Comparison of ENCODE assay signal across 26 mouse cellular contexts in genomic region chr8:11336346-11336745, GRCm38 (mm10). TPM values are rescaled to one million over a fixed set of nuclear protein-coding genes. Genes with fewer than 3 reads are reported as not detected.
DNase-seq lines count a peak whose midpoint lies in the region; TF ChIP-seq lines count a peak whose summit lies in the region.
"Had no signal": no experiment of that assay in that cellular context is flagged by ENCODE, and none has a peak within 500 bp of the region (broad histone marks: within the 10 kb centered on the region; RNA-seq: fewer than 3 reads in every experiment).

No protein-coding gene starts in this region.

- H3K27me3 ChIP-seq in heart, embryonic 10.5 days (ENCODE audit: insufficient read depth, poor library complexity, severe bottlenecking): no peaks in the 10 kb centered on the region
- H3K27me3 ChIP-seq: heart, embryonic 13.5 days; liver, embryonic 15.5 days; midbrain, embryonic 15.5 days; neural tube, embryonic 15.5 days had no signal

- H3K9me3 ChIP-seq in heart, embryonic 10.5 days: no peaks in the 10 kb centered on the region
- H3K9me3 ChIP-seq: heart, embryonic 13.5 days; limb, embryonic 10.5 days; liver, embryonic 15.5 days; midbrain, embryonic 15.5 days; neural tube, embryonic 15.5 days had no signal

- no peak for TF ChIP-seq CTCF in brain, embryonic 14.5 days (IDR thresholded peaks at IDR 0.05; ENCODE audit: borderline replicate concordance, extremely low read depth, insufficient read depth, insufficient read length)

- TF ChIP-seq POLR2A in brain, embryonic 14.5 days (IDR thresholded peaks at IDR 0.05; ENCODE audit: borderline replicate concordance, extremely low read depth, insufficient read depth, insufficient read length, poor library complexity, severe bottlenecking): no peak

- DNase-seq in cerebellum, postnatal 10 days: peak; percentile 68 to 78
- DNase-seq in cerebellum, adult 9-10 months: no peak
- DNase-seq in heart, embryonic 10.5 days (ENCODE audit: low spot score): no peak
- DNase-seq in heart, adult 9 months (ENCODE audit: low spot score in 2 of 2): no peak
- DNase-seq in left cerebral cortex, postnatal 4 days: peak; percentile 64
- DNase-seq in left cerebral cortex, postnatal 14 days (ENCODE audit: low spot score in 2 of 2): no peak
- peak; percentile 48 for DNase-seq in brain, embryonic 14.5 days (ENCODE audit: low read depth)
- DNase-seq: adrenal gland, adult 8-10 months; cerebellum, adult 18-20 months; kidney, adult 8-10 months; kidney, postnatal 10 days; liver; lung, postnatal 4 days; right cerebral cortex, postnatal 14 days; spleen, adult 18-20 months; thymus, adult 18-20 months; thymus, postnatal 36 days had no signal

- peaks cover 89% of the 10 kb centered on the region for H3K4me1 ChIP-seq in heart, embryonic 10.5 days

- H3K27ac ChIP-seq in heart, embryonic 10.5 days: peak overlapping the region; percentile 36; the same call in 1 of the 2 replicates
- H3K27ac ChIP-seq: heart, embryonic 13.5 days; left cerebral cortex, adult 2 months; limb, embryonic 10.5 days; liver, embryonic 15.5 days; midbrain, embryonic 15.5 days; neural tube, embryonic 15.5 days had no signal

- H3K36me3 ChIP-seq in heart, embryonic 10.5 days: no peaks in the 10 kb centered on the region
- H3K36me3 ChIP-seq: heart, embryonic 13.5 days; limb, embryonic 10.5 days; liver, embryonic 15.5 days; midbrain, embryonic 15.5 days; neural tube, embryonic 15.5 days had no signal

- H3K4me3 ChIP-seq in heart, embryonic 10.5 days: no peak overlapping the region
- H3K4me3 ChIP-seq: heart, embryonic 13.5 days; left cerebral cortex, adult 2 months; limb, embryonic 10.5 days; liver, embryonic 15.5 days; midbrain, embryonic 15.5 days; myocyte; neural tube, embryonic 15.5 days had no signal

- 92% methylated on average over 5 of the region's 5 CpGs for WGBS in heart, embryonic 10.5 days

- intact Hi-C loops in left cerebral cortex, postnatal 4 days (cut with DNase I): no loop called here
- intact Hi-C loops in left cerebral cortex, postnatal 14 days (cut with DNase I): no loop called here

RNA-seq across cellular contexts. Expression of gene Col4a1, which starts 23.7 kb away (rescaled TPM):
- polyA plus RNA-seq in heart, embryonic 10.5 days (2016; fragmentation: Nextera tagmentation; extraction: Ambion mirVana): 143 and 257 TPM in 2 replicates
- 100 to 1,000 TPM; 142 TPM for total RNA-seq in left cerebral cortex, postnatal 4 days (2021)
- 100 to 1,000 TPM; 108 to 118 TPM for total RNA-seq in left cerebral cortex, postnatal 14 days (2021)
- polyA plus RNA-seq in brain, embryonic 14.5 days (2012; rRNA removed): 117 and 191 TPM in 2 replicates
- total RNA-seq: megakaryocyte-erythroid progenitor cell, adult 5-6 weeks had no signal
- polyA plus RNA-seq: activated CD4-positive, CD25-positive, alpha-beta regulatory T cell, adult 4 months had no signal

RNA-seq across cellular contexts. Expression of gene Col4a2, which starts 23.7 kb away (rescaled TPM):
- 54.9 and 97.0 TPM in 2 replicates for polyA plus RNA-seq in heart, embryonic 10.5 days (2016; fragmentation: Nextera tagmentation; extraction: Ambion mirVana)
- total RNA-seq in left cerebral cortex, postnatal 4 days (2021): 10 to 100 TPM; 97.2 to 98.2 TPM
- total RNA-seq in left cerebral cortex, postnatal 14 days (2021): 10 to 100 TPM; 72.4 to 78.6 TPM
- polyA plus RNA-seq in brain, embryonic 14.5 days (2012; rRNA removed): 38.2 and 77.1 TPM in 2 replicates
- polyA plus RNA-seq: activated CD4-positive, CD25-positive, alpha-beta regulatory T cell, adult 4 months had no signal

Comparison
In these comparisons a context has a peak if more than half of its experiments do, and no peak if none do; other contexts are left out.
1. DNase-seq: peak in cerebellum, postnatal 10 days (2 of 2), left cerebral cortex, postnatal 4 days (single experiment) and brain, embryonic 14.5 days (single experiment); none in cerebellum, adult 9-10 months (single experiment), heart, embryonic 10.5 days (single experiment), heart, adult 9 months (0 of 2) and left cerebral cortex, postnatal 14 days (0 of 2).